Mouse (Mus musculus): ENCODE results near the gene Ncf2. TPM values are rescaled to one million over a fixed set of nuclear protein-coding genes. Genes with fewer than 3 reads are reported as not detected.

Ncf2 gene
- polyA plus RNA-seq, 1 experiment = 14.4 TPM

DNA sequence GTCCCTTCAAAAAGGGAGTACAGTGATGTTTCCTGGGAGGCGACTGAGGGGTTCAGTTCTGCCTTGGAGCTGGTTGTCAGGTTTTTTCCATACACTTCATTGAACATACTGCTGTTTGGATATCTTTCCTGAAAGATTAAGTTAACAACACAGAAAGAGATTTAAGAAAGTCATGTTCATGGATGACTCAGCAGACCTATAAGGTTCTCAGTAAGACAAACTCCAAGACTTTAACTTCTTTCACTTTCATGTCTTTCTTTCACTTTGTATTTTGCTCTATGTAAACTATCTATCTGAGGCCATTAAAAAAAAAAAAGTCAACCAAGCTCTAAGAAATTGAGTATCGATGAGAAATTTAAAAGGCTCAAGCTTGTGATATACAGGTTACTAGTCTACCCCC, 41.1 kb downstream of the Ncf2 start:
- TF ChIP-seq CTCF (IDR thresholded peaks at IDR 0.05; ENCODE audit: insufficient read depth, low read length) (no peak), POLR2A (IDR thresholded peaks at IDR 0.05; ENCODE audit: borderline replicate concordance, extremely low read depth, low read depth, low read length) (no peak)
- H3K4me3 ChIP-seq (replicated peaks; ENCODE audit: extremely low read depth, low read depth, low read length) = no peak overlapping the region
- no peak for DNase-seq
- no peaks in the 10 kb centered on the region for H3K4me1 ChIP-seq (ENCODE audit: control insufficient read depth, insufficient read depth, low read length)
- WGBS = 95% methylated on average over 2 of the region's 2 CpGs

GRCm38 (mm10) chr1:152844634-152845033, 44.6 kb downstream of the Ncf2 start:
- WGBS = 80% methylated on average over 1 of the region's 1 CpGs
- no peak overlapping the region for H3K4me3 ChIP-seq (replicated peaks; ENCODE audit: extremely low read depth, low read depth, low read length)
- no peak for TF ChIP-seq POLR2A (IDR thresholded peaks at IDR 0.05; ENCODE audit: borderline replicate concordance, extremely low read depth, low read depth, low read length)
- no peak for TF ChIP-seq CTCF (IDR thresholded peaks at IDR 0.05; ENCODE audit: insufficient read depth, low read length)

GRCm38 (mm10) chr1:152845211-152845730, 45.3 kb downstream of the Ncf2 start:
- TF ChIP-seq CTCF (IDR thresholded peaks at IDR 0.05; ENCODE audit: insufficient read depth, low read length) (no peak), POLR2A (IDR thresholded peaks at IDR 0.05; ENCODE audit: borderline replicate concordance, extremely low read depth, low read depth, low read length) (no peak)
- Histone ChIP-seq H3K4me3 (replicated peaks; ENCODE audit: extremely low read depth, low read depth, low read length) (no peak overlapping the region), H3K4me1 (ENCODE audit: control insufficient read depth, insufficient read depth, low read length) (no peaks in the 10 kb centered on the region)
- 71% methylated on average over 3 of the region's 3 CpGs for whole genome bisulfite sequencing
- DNase-seq = no peak

More at GRCm38 (mm10) chr1:152844634-152845033, 44.6 kb downstream of the Ncf2 start:
- no peaks in the 10 kb centered on the region for H3K4me1 ChIP-seq (ENCODE audit: control insufficient read depth, insufficient read depth, low read length)
- DNase-seq = no peak

GRCm38 (mm10) chr1:152846856-152847255, 46.9 kb downstream of the Ncf2 start:
- DNase-seq = no peak
- no peak for TF ChIP-seq POLR2A (IDR thresholded peaks at IDR 0.05; ENCODE audit: borderline replicate concordance, extremely low read depth, low read depth, low read length)
- no peak for TF ChIP-seq CTCF (IDR thresholded peaks at IDR 0.05; ENCODE audit: insufficient read depth, low read length)
- WGBS = 95% methylated on average over 2 of the region's 2 CpGs
- H3K4me3 ChIP-seq (replicated peaks; ENCODE audit: extremely low read depth, low read depth, low read length) = no peak overlapping the region
- H3K4me1 ChIP-seq (ENCODE audit: control insufficient read depth, insufficient read depth, low read length) = no peaks in the 10 kb centered on the region

DNA sequence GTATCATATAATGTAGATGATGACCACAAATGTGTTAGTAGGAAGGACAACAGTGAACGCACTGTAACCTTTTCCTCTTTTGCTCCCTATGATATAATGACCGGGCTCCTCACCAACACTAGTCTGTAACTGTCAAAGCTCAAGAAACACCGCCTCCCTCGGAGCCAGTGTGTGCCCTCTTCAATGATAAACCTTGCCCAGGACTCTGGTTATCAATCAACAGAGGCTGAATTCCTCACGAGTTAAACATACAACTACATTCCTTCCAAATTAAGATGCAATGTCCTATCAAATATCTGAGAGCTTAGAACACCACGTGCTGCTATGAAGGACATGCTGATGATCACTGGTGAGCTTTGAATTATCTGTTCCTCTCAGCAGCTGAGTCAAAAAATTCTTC, 69.9 kb downstream of the Ncf2 start:
- 72% methylated on average over 6 of the region's 6 CpGs for WGBS
- no peak for TF ChIP-seq POLR2A (IDR thresholded peaks at IDR 0.05; ENCODE audit: borderline replicate concordance, extremely low read depth, low read depth, low read length)
- no peak for TF ChIP-seq CTCF (IDR thresholded peaks at IDR 0.05; ENCODE audit: insufficient read depth, low read length)
- no peak for DNase-seq
- Histone ChIP-seq H3K4me1 (ENCODE audit: control insufficient read depth, insufficient read depth, low read length) (no peaks in the 10 kb centered on the region; the same call in 1 of the 2 replicates), H3K4me3 (replicated peaks; ENCODE audit: extremely low read depth, low read depth, low read length) (no peak overlapping the region)

DNA sequence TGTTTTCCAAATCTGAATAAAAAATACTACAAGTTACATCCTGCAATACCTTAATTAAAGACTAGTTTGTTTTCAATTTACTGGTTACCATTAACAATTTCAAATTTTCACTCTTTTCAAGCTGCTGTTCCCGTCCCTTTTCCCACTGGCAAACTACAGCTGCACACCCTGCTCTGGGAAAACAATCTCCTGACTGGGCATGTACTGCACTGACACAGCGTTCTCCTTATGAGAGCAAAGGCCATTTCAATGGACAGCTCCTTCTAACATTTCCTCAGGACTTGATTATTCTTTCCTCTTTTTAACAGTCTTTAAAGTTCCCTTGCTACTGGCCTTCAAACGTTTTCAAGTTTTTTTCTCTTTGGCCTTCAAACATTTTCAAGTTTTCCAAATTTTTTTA, 71.0 kb downstream of the Ncf2 start:
- Histone ChIP-seq H3K4me3 (replicated peaks; ENCODE audit: extremely low read depth, low read depth, low read length) (no peak overlapping the region), H3K4me1 (ENCODE audit: control insufficient read depth, insufficient read depth, low read length) (no peaks in the 10 kb centered on the region; the same call in 1 of the 2 replicates)
- no peak for DNase-seq
- no peak for TF ChIP-seq CTCF (IDR thresholded peaks at IDR 0.05; ENCODE audit: insufficient read depth, low read length)
- WGBS = 59% methylated on average over 3 of the region's 3 CpGs

Other genes starting within 250 kb of the Ncf2 start
- gene Apobec4, start 49.6 kb upstream of the Ncf2 start, polyA plus RNA-seq (2012; rRNA removed) = 0.16 and 0.46 TPM in 2 replicates
- gene Rgl1, start 33.8 kb upstream of the Ncf2 start, polyA plus RNA-seq (2012; rRNA removed) = 26.5 and 35.7 TPM in 2 replicates
- gene Arpc5, start 33.7 kb upstream of the Ncf2 start, polyA plus RNA-seq (2012; rRNA removed) = 90.4 and 99.5 TPM in 2 replicates
- gene Smg7, start 102.5 kb downstream of the Ncf2 start, polyA plus RNA-seq (2012; rRNA removed) = 25.8 and 31.6 TPM in 2 replicates
- gene Nmnat2, start 154.8 kb downstream of the Ncf2 start, polyA plus RNA-seq (2012; rRNA removed) = 6.0 and 7.6 TPM in 2 replicates

All from lung, adult 2 months (tissue).